Mouse (Mus musculus) 416B (cell line): ENCODE measurements around the gene Zbtb49.
A peak's percentile ranks its signal among the peaks of the same experiment; 100 is the strongest.

ENCODE experiments used
- DNase-seq: peaks from one replicate; pipeline ENCODE4 v3.0.0; 2011; ENCODE audit warnings: low read depth

Gene Zbtb49

DNA sequence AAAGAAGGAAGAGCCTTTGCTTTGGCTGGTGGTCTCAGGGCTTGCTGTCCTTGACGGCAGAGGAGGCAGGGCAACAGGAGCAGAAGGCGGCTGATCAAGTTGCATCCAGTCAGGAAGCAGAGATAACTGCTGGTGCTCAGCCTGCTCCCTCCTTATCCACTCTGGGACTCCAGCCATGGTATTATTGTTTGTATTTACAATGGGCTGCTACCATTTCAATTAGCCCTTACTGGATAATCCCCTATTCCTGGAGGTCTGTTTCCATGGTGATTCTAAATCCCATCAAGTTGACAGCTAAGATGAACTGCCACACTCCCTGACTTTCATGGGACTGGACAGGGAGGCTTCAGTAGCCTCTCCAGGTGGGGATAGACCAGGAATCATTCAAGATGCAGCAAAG, 25.3 kb downstream of the Zbtb49 start:
- DNase-seq = no peak

DNA sequence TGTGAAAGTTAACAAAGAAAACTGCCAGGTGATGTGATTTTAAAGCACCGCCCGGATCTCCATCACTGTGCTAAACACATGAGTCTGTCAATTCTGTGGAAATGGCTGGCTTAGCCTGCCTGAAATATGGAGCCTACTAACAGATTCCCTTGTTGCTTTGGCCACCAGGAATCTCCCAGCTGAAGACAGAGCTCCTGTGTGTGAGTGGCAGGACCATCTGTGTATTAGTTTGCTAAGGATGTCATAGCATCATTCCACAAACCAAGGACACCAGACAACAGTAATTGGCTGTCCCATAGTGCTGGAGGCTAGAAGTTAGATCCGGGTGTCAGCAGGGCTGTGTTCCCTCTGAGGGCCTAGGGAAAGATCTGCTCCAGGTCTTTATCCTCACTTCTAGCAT, 29.4 kb downstream of the Zbtb49 start:
- DNase-seq = no peak

DNA sequence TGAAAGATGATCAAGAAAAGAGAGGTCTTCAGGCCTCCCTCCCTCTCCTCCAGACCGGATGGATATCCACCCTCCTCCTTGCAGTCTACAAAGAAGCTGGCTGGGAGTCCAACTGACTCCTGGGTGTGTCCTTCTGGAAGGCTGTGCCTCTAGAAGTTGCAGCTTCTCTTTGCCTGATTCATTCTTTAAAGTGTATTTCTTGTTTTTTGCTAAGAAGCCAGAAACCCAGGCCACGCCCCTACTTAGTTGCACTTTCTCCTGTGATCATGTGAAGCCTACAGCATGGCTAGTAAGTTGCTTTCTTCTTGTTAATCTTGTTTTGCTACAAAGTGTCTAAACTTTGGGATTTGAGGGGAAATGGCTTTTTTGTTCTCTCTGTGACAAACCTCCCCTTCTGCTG, 33.3 kb downstream of the Zbtb49 start:
- DNase-seq = no peak

DNA sequence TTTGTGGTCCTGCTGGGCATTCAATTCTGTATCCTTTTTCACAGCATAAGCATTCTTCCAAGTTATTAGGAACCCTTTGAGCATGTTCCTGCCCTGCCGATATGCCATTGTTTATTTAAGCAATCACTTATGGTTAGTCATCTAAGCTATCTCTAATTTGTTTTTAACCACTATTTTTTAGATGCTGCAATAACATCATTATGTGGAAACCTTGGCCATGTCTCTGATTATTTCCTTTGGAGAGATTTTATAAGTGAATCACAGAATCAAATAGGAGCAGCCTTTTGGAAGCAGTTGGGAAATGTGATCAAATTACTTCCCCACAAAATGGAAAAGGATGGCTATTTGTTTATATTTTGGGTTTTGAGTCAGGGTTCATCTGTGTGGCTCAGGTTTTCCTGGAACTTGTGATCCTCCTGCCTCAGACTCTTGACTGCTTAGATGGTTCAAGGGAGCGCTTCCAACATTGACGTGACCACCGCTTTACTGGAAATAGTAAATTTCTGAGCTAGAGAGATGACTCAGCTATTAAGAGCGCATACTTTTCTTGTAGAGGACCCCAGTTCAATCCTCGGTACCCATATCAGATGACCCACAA, 35.5 kb downstream of the Zbtb49 start:
- no peak for DNase-seq

DNA sequence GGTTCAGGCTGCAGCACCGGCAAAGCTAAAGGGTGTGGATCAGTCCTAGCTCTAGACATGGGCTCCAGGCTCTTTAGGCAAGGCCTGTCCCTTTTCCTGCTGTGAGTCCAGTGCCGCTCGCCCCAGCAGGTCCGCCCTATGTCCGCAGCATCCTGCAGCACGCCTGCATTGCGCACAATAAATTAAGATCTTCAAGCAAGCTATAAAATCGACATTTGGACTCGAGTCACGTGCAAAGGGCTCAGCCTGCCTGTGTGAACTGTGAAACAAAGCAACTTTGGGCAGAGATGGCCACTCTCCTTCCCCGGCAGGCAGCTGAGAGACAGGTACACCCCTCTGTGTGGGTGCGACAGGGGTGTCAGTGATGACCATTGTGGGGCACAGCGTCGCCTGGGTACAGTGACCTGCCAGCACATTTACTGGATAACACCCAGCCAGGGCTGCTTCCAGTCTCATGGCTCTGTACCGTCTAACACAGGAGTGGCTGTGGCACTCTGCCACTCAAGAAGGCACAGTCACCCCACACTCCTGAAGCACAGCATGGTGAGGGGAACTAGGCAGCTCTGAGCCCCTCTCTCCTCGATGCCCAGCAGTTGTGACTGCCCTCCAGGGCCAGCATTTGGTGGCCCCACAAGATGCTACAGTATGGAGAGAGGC, 45.9 kb downstream of the Zbtb49 start:
- DNase-seq = no peak

DNA sequence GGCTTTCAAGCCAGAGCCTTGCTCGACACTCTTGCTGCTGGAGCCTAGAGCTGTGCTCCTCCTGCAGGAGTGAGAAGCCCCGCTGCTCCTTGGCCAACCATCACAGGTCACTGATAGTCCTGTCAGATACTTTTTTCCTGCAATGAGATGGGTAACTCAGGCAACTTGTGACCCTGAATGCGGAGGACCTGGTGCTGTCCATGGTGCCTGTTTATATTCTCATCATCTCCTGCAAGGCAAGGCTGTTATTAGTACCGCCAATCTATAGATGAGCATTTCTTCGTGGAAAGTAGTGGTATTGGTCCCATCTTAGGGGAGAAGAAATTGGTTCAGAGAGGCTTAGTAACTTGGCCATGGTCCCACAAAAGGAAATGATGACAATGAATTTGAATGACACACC, 46.5 kb downstream of the Zbtb49 start:
- DNase-seq = no peak

DNA sequence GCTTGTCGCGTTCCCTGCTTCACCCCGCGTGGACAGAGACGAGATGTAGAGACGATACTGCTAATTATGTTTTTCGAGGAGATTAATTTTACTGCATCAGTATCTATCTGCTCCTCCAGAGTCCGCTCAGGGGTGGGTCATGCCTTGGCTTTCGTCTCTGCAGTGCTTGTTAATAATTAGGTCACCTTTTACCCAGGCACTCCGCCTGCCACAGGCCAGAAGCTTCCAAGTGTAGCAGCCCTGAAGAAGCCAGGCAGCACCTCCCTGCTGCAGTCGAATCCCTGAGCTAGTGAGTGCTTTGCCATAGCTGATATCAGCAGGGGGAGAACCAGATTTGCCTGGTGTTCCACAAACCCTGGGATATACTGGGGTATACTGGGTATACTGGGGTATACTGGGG, 51.8 kb downstream of the Zbtb49 start:
- no peak for DNase-seq

DNA sequence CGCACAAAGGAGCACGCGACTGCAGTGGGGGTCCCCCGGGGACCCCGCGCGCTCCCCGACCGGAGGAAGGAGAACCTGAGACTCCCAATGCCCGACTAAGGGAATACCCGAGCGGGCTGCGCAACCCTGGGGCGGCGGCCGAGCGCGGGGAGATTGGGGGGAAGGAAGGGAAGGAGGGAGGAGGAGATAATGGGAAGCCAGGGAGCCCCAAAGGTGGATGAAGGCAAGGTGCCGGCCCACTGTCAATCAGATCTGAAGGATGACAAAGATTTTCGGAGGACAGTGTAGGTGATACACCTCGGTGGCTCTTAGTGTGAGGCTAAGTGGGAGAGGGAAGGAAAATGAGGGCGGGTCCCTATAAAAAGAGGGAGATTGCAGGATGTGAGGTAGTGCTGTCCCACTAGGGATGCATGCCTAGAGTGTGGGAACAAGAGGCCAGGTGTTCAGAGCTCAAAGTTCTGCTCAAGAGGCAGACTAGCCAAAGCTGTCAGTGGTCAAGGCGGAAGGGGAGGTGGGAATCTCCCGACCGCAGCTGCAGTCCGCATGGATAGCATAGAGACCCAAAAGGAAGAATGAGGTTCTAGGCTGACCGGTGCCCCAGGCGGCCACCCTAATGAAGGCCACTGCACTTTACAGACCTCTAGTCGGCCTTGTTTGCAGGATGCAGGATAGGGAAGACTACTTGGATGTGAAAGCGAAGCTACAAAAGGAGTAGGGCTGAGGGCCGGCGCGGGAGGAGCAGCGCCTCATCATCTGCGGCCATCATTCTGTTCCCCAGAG, 60.4 kb downstream of the Zbtb49 start, which contains the start of gene Nsg1:
TSS of gene Nsg1 (minus strand) at position 274 of the 780 bp plus-strand sequence.
- DNase-seq = no peak

DNA sequence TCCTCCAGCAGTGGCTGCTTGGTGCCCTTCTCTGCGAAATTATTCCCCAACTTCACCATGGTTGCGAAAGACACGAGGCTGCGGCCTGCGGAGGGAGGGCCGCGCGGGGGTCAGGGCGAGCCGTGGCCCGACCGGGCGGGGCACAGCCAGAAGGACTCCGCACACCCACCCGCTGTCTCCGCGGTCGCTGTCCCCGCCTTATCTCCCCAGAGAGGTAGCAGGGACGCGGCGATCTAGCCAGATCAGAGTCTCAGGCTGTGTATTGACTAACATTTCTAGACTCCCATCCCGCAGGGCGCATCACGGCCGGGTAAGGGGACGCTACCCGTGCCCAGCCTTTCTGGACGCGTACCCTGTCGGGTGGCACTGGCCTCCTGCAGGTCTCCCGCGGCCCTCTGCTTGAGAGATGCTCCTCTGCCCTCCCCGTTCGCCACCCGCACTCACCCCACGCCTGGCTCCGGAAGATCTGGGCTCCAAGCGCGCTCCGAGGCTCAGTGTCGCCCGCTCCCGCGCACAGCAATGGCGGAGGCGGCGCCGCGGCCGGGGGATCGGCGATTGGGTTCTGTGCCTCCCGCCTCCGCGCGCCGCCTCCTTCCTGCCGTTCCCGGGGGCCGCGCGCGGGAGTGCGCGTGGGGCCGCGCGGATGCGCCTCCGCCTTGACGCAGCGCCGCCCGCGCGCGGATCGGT, 61.2 kb downstream of the Zbtb49 start:
- no peak for DNase-seq

DNA sequence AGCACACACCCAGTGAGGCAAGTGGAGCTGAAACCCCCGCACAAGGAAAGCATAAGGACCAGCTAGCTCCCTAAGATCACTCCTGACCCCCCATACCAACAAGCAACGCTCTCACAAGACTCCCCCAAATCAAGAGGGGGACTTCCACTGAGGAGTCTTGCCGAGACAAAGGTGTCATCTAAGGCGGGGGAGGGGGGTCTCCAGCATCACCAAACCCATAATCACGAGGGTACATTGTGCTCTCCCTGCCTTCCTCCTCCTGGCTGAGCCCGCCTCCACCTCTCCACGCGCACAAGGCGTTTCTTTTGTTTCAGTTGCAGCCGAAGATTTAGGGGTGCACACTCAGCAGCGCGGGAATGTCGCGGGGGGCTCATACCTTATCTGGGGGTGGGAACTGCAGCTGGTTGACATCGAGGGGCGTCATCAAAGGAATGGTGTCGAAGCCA, 61.7 kb downstream of the Zbtb49 start:
- no peak for DNase-seq

DNA sequence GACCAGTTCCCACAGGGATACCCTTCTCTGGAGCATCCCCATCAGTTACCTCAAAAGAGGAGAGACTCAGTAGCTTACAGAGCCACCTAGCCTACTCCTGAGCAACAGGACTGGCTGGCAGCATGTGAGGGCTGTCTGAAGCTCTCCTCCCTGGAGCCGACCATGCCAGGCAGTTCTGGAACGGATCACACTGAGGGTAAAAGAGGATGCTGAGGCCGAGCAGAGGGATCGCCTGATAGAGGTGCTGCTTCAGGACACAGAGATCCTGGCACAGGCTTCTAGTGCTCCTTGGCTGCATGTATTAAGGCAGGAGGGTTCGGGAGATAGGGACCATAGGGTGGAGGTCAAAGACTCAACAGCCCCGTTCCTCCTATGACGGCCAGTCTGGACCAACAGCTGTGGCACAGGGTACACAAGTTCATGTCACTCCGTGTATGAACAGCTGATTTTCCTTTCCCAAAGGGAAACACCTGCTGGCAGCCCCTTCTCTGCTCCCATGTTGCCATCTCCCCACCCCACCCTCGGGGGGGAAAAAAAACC, 62.7 kb downstream of the Zbtb49 start:
- DNase-seq = no peak

DNA sequence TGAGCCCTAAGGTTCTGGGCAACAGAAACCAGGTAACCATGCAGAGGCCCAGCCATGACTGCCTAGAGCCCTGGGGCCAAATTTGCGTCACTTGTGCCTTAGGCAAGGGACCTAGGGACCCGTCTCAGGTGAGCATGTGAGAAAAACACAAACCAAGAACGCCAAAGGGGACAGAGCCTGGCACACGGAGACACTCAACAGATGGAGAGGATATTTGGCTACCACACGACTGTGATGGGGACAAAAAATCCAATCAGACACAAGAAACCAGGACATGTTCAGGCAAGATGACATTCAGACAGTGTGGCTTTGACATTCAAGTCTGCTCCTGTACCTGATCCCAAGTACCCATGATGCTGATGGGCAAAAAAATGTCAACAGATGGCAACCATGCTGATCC, 66.6 kb downstream of the Zbtb49 start:
- DNase-seq = no peak

DNA sequence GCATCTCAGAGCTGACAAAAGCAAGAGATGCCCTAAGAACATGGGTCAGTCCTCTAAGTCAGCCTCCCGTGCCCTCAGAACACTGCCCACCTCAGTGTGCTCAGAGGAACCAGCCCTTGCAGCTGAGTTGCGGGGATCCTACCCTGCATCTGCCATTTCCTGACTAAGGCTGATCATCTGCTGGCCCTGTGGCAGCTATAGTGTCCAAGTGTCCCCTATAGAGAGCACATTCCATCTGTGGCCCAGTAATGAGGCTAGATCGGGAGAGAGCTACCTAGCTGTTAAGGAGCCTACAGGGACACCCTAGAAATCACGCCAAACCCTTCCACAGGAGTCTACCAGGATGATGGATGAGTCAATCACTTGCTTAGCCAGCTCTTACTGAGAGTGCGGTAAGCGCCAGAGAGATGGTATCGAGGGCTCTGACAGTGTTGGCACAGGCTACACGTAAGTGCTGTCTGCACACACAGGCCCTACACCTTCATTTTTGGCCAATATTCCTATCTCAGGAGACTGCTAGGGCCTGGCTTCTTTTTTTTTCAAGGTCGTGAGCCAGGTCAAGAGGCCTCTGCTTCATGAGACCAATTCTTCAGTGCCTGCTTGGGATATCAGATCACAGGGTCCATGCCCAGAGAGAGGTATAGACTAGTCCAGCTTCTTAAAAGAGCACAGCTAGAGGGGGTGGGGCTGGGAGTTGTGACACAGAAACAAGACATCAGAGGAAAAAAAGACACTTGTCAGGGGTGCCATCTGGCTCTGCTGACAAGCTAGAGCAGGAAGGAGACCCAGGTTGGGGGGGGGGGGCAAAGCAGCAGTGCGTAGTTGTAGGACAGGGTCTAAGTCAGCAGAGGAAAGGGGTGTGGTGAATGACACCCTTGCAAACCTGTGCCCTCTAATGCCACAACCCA, 67.8 kb downstream of the Zbtb49 start:
- no peak for DNase-seq

DNA sequence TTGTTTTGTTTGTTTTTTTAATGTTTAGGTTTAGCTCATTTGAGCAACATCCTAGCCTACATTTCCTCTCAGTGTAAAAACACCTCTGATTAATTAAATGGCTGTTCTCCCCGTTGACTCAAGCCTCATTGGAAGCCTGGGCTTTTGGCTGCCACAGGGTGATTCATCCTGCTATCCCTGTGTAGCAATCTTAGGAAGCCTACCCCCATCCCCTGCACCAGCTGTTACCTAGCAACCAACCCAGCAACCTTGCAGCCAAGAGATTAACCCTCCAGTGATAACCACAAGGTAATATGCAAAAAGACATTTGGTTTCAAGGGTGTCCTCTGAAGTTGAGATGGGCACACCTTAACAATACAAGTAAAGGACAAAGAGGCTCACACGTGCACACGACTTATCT, 69.0 kb downstream of the Zbtb49 start:
- DNase-seq = no peak

DNA sequence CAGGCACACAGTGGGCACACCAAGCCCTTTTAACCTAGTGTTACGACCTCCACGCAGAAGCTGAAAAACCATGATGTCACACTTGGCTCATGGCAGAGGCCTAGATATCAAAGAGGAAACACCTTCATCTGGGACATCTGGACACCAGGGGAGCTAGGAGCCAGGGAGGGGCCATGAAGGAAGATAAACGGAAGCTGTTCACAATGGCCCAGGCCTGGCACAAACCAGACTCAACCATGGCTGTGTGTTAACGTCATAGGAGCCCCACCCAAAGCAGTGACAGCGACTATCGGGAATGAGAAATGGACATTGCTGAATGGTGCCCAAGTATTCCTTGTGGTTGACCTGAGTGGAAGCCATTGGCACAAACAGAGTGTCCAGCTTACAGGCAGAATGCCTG, 73.7 kb downstream of the Zbtb49 start:
- peak; percentile 3 for DNase-seq

DNA sequence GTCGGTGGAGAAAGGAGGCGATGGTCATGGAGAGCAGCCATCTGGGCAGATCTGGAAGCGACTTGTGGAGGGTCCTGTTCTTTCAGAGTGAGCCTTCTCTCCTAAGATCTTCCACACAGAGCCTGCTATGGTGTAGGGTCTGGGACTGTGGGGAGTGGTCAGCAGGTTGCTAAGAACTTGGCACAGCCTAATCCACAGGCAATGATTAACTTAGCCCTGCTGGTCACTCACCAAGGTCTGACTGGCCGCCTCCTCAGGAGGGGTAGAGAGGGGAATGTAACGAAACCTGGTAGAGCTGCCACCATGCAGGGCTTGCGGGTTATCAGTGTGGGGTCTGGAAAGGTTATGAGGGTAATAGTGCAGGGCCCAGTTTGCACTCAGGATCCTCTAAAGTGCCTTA, 79.4 kb downstream of the Zbtb49 start:
- no peak for DNase-seq
